Comparison of ENCODE assay signal across 8 mouse cellular contexts in the genomic region with DNA sequence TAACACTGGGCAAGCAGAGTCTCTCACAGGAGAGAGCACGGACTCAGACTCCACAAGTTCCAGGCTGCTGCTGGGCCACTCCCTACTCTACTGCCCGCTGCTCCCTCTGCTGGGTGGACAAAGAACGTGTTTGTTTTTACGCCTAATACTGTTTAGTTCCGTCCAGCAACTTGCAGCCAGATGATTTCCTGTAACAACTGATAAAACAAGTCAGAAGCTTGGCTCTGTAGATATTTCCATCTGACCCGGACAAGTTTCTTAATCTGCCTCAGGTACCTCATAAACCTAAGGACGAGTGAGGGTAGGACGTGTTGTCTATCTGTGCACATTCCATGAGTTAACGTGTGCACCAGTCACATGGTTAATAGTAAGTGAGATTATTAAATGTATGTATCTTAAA. TPM values are rescaled to one million over a fixed set of nuclear protein-coding genes. Genes with fewer than 3 reads are reported as not detected.
DNase-seq lines count a peak whose midpoint lies in the region; ATAC-seq and TF ChIP-seq lines count a peak whose summit lies in the region.

No protein-coding gene starts in this region.

- peak; percentile 62 for TF ChIP-seq CTCF in bone marrow, adult 2 months (IDR thresholded peaks at IDR 0.05; ENCODE audit: control insufficient read depth, insufficient read depth, low read length)

- no peak overlapping the region for H3K4me3 ChIP-seq in bone marrow, adult 2 months (replicated peaks; ENCODE audit: control insufficient read depth, low read depth, low read length)
- H3K4me3 ChIP-seq in intestine, embryonic 15.5 days (replicated peaks): no peak overlapping the region
- no peak overlapping the region for H3K4me3 ChIP-seq in liver, embryonic 13.5 days (replicated peaks)

- peak; percentile 57 for ATAC-seq in intestine, embryonic 15.5 days
- ATAC-seq in liver, embryonic 13.5 days (ENCODE audit: low read depth): peak; percentile 88

- H3K27me3 ChIP-seq in intestine, embryonic 15.5 days (replicated peaks): no peaks in the 10 kb centered on the region
- no peaks in the 10 kb centered on the region for H3K27me3 ChIP-seq in liver, embryonic 13.5 days

- 0 out of 2 replicates have a peak, but pooled peaks cover 5% of the 10 kb centered on the region for H3K36me3 ChIP-seq in intestine, embryonic 15.5 days
- H3K36me3 ChIP-seq in liver, embryonic 13.5 days: peaks cover 33% of the 10 kb centered on the region

- no peak overlapping the region for H3K27ac ChIP-seq in bone marrow, adult 2 months (ENCODE audit: control insufficient read depth, insufficient read depth, low read depth, low read length, poor library complexity)
- no peak overlapping the region for H3K27ac ChIP-seq in intestine, embryonic 15.5 days
- no peak overlapping the region for H3K27ac ChIP-seq in liver, embryonic 13.5 days

- H3K4me1 ChIP-seq in bone marrow, adult 2 months (ENCODE audit: control insufficient read depth, insufficient read depth, low read length): no peaks in the 10 kb centered on the region
- 0 out of 2 replicates have a peak, but pooled peaks cover 8% of the 10 kb centered on the region for H3K4me1 ChIP-seq in intestine, embryonic 15.5 days (replicated peaks)
- H3K4me1 ChIP-seq in liver, embryonic 13.5 days (replicated peaks): peaks cover 16% of the 10 kb centered on the region

- DNase-seq in thymus, postnatal 14 days: peak; percentile 9
- no peak for DNase-seq in thymus, postnatal 10 days (ENCODE audit: low spot score in 2 of 2)
- peak; percentile 68 for DNase-seq in gastrocnemius, adult 18-20 months (ENCODE audit: low spot score)
- DNase-seq in liver, embryonic 13.5 days: peak; percentile 60
- peak; percentile 68 for DNase-seq in retina, embryonic 14.5 days (ENCODE audit: low spot score)
- no peak for DNase-seq in T-cell, adult 2 months (ENCODE audit: low spot score)

- WGBS in bone marrow, adult 2 months: 41% methylated on average over 9 of the region's 9 CpGs
- 39% methylated on average over 9 of the region's 9 CpGs for WGBS in intestine, embryonic 15.5 days
- 11% methylated on average over 9 of the region's 9 CpGs for WGBS in liver, embryonic 13.5 days (ENCODE audit: insufficient replicate concordance)

- no peak overlapping the region for H3K9ac ChIP-seq in intestine, embryonic 15.5 days
- H3K9ac ChIP-seq in liver, embryonic 13.5 days: no peak overlapping the region

- no peak overlapping the region for H3K4me2 ChIP-seq in intestine, embryonic 15.5 days (replicated peaks)
- no peak overlapping the region for H3K4me2 ChIP-seq in liver, embryonic 13.5 days

- no peaks in the 10 kb centered on the region for H3K9me3 ChIP-seq in intestine, embryonic 15.5 days
- no peaks in the 10 kb centered on the region for H3K9me3 ChIP-seq in liver, embryonic 13.5 days (replicated peaks)

- no peak for TF ChIP-seq POLR2A in bone marrow, adult 2 months (IDR thresholded peaks at IDR 0.05; ENCODE audit: borderline replicate concordance, control insufficient read depth, low read depth, low read length)

RNA-seq across cellular contexts. Expression of a gene that starts 10.4 kb away (rescaled TPM):
- polyA plus RNA-seq in bone marrow, adult 2 months (2011; ENCODE audit: insufficient read depth, insufficient read length, low replicate concordance, missing spikeins): 5.1 and 11.6 TPM in 2 replicates
- total RNA-seq in gastrocnemius, adult 18-20 months (2021): 10 to 100 TPM; 24.8 to 25.6 TPM
- 15.6 and 19.2 TPM in 2 replicates for polyA plus RNA-seq in intestine, embryonic 15.5 days (2015; fragmentation: Nextera tagmentation; extraction: Ambion mirVana)
- polyA plus RNA-seq in liver, embryonic 13.5 days (2015; fragmentation: Nextera tagmentation; extraction: Ambion mirVana): 5.7 and 6.4 TPM in 2 replicates

RNA-seq across cellular contexts. Expression of a gene that starts 14.4 kb away (rescaled TPM):
- polyA plus RNA-seq in bone marrow, adult 2 months (2011; ENCODE audit: insufficient read depth, insufficient read length, low replicate concordance, missing spikeins): not detected in 2 replicates
- not detected for total RNA-seq in gastrocnemius, adult 18-20 months (2021)
- 0.98 and 1.2 TPM in 2 replicates for polyA plus RNA-seq in intestine, embryonic 15.5 days (2015; fragmentation: Nextera tagmentation; extraction: Ambion mirVana)
- 0.05 and 0.09 TPM in 2 replicates for polyA plus RNA-seq in liver, embryonic 13.5 days (2015; fragmentation: Nextera tagmentation; extraction: Ambion mirVana)

Comparison
In these comparisons a context has a peak if more than half of its experiments do, and no peak if none do; other contexts are left out.
1. DNase-seq: peak in thymus, postnatal 14 days (single experiment), gastrocnemius, adult 18-20 months (single experiment), liver, embryonic 13.5 days (single experiment) and retina, embryonic 14.5 days (single experiment); none in thymus, postnatal 10 days (0 of 2) and T-cell, adult 2 months (single experiment).